Mouse (Mus musculus): ENCODE results near the gene Fbxl3. TPM values are rescaled to one million over a fixed set of nuclear protein-coding genes. Genes with fewer than 3 reads are reported as not detected.

Fbxl3 gene
- polyA plus RNA-seq, 1 experiment from 2014 or later, result 28.5 TPM

DNA sequence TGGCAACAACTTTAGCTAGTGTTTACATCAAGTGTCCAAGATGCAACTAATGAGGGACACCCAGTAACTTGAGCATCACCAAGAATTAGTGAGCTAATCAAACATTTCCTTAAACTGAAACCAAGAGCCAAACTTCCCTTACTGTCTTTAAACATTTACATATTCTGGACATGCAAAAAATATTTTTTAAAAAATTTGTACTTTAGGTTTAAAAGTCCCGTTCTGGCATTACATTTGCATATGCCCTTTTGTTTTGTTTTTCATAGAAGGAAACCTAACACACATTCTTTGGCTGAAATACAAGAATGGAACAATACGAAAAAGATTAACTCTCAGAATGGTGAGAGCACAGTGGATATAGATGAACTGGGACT lies 1.2 kb downstream of the Fbxl3 start:
- Histone ChIP-seq H3K27ac (peak overlapping the region; percentile 100), H3K9me3 (replicated peaks; ENCODE audit: low read length) (no peaks in the 10 kb centered on the region), H3K36me3 (ENCODE audit: insufficient read depth, low read length) (peaks cover 5% of the 10 kb centered on the region), H3K4me2 (ENCODE audit: low read length) (peak overlapping the region; percentile 71), H3K4me3 (replicated peaks; ENCODE audit: low read depth, low read length) (peak overlapping the region; percentile 96), H3K27me3 (ENCODE audit: insufficient read depth, low read length) (no peaks in the 10 kb centered on the region), H3K9ac (ENCODE audit: low read depth, low read length) (peak overlapping the region; percentile 100), H3K4me1 (replicated peaks; ENCODE audit: insufficient read depth, low read length) (peaks cover 3% of the 10 kb centered on the region; the same call in 1 of the 2 replicates)
- ATAC-seq (replicated peaks; ENCODE audit: low FRiP score, low read depth) (no peak), DNase-seq (ENCODE audit: low spot score) (no peak)
- under 1% methylated on average over 2 of the region's 2 CpGs for WGBS
- no peak for TF ChIP-seq CTCF (IDR thresholded peaks at IDR 0.05; ENCODE audit: low read depth)

DNA sequence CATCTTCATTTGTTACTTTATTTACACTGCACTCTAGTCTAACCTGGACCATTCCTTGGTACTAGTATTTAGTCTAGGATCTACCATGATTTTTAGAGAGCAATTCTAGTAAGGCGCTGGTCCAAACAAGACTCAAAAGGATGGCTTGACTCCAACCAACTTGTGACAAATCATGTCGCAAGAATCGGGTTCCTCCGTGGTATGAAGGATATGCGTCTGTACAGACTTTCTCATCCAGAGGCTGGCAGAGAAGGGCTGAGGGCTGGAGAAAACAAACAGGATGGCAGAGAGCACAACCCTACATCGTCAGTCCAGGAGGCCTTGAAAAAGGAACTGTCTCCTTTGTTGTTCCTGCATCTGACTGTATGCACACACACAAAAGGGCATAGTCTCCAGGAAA lies 2.7 kb downstream of the Fbxl3 start:
- TF ChIP-seq CTCF (IDR thresholded peaks at IDR 0.05; ENCODE audit: low read depth), result no peak
- Histone ChIP-seq H3K9me3 (replicated peaks; ENCODE audit: low read length) (no peaks in the 10 kb centered on the region), H3K27ac (no peak overlapping the region), H3K4me1 (replicated peaks; ENCODE audit: insufficient read depth, low read length) (peaks cover 3% of the 10 kb centered on the region; the same call in 1 of the 2 replicates), H3K4me3 (replicated peaks; ENCODE audit: low read depth, low read length) (no peak overlapping the region), H3K36me3 (ENCODE audit: insufficient read depth, low read length) (peaks cover 8% of the 10 kb centered on the region), H3K4me2 (ENCODE audit: low read length) (no peak overlapping the region), H3K9ac (ENCODE audit: low read depth, low read length) (no peak overlapping the region), H3K27me3 (ENCODE audit: insufficient read depth, low read length) (no peaks in the 10 kb centered on the region)
- DNase-seq (ENCODE audit: low spot score) (no peak), ATAC-seq (replicated peaks; ENCODE audit: low FRiP score, low read depth) (no peak)
- 76% methylated on average over 6 of the region's 6 CpGs for WGBS

DNA sequence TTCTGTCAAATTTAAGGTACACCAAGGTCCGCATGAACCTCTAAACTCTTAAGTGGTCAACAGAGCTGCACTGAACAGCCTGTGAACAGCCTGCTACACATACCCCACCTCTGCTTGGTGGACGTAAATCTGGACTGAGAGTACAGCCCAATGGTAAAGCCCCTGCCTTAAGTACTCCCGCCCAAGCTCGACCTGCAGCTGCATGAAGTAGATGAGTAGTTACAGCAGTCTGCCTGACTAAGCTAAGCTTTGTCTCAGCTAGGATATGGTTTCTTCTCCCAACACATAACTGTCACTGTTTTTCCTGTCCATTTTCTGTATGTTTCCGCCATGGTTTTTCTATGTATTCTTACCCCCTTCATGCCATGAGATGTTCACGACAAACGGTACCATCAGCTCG lies 3.5 kb downstream of the Fbxl3 start:
- no peak overlapping the region for H3K9ac ChIP-seq (ENCODE audit: low read depth, low read length)
- 88% methylated on average over 8 of the region's 8 CpGs for WGBS
- no peaks in the 10 kb centered on the region for H3K9me3 ChIP-seq (replicated peaks; ENCODE audit: low read length)
- no peak overlapping the region for H3K4me2 ChIP-seq (ENCODE audit: low read length)
- H3K4me1 ChIP-seq (replicated peaks; ENCODE audit: insufficient read depth, low read length), result peaks cover 3% of the 10 kb centered on the region; the same call in 1 of the 2 replicates
- no peak overlapping the region for H3K27ac ChIP-seq
- no peak overlapping the region for H3K4me3 ChIP-seq (replicated peaks; ENCODE audit: low read depth, low read length)
- H3K27me3 ChIP-seq (ENCODE audit: insufficient read depth, low read length), result no peaks in the 10 kb centered on the region
- peaks cover 11% of the 10 kb centered on the region for H3K36me3 ChIP-seq (ENCODE audit: insufficient read depth, low read length)
- no peak for ATAC-seq (replicated peaks; ENCODE audit: low FRiP score, low read depth)
- no peak for DNase-seq (ENCODE audit: low spot score)
- TF ChIP-seq CTCF (IDR thresholded peaks at IDR 0.05; ENCODE audit: low read depth), result no peak

DNA sequence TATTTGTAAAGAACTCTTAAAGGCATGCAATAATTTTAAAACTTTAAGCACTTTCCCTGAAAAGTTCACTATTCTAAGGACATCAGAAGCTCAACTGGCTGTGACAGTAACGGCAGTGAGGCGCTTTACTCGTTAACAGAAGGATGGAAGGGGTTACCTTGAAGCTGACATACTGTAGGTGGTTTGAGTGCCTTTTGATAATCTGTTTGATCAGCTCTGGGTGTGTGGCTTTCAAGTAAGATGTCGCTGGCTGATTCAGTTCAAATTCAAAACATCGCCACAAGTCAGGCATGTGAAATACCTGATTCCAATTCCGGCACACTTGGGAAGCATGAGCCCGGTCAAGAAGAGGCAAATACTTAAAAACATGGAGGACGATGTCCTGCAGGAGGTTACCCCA lies 4.3 kb downstream of the Fbxl3 start:
- DNase-seq (ENCODE audit: low spot score) (no peak), ATAC-seq (replicated peaks; ENCODE audit: low FRiP score, low read depth) (no peak)
- no peak overlapping the region for H3K27ac ChIP-seq
- WGBS, result 88% methylated on average over 8 of the region's 8 CpGs
- no peak overlapping the region for H3K9ac ChIP-seq (ENCODE audit: low read depth, low read length)
- no peaks in the 10 kb centered on the region for H3K27me3 ChIP-seq (ENCODE audit: insufficient read depth, low read length)
- H3K36me3 ChIP-seq (ENCODE audit: insufficient read depth, low read length), result peaks cover 11% of the 10 kb centered on the region
- no peak overlapping the region for H3K4me3 ChIP-seq (replicated peaks; ENCODE audit: low read depth, low read length)
- H3K4me1 ChIP-seq (replicated peaks; ENCODE audit: insufficient read depth, low read length), result peaks cover 3% of the 10 kb centered on the region; the same call in 1 of the 2 replicates
- TF ChIP-seq CTCF (IDR thresholded peaks at IDR 0.05; ENCODE audit: low read depth), result no peak
- H3K4me2 ChIP-seq (ENCODE audit: low read length), result no peak overlapping the region
- H3K9me3 ChIP-seq (replicated peaks; ENCODE audit: low read length), result no peaks in the 10 kb centered on the region

DNA sequence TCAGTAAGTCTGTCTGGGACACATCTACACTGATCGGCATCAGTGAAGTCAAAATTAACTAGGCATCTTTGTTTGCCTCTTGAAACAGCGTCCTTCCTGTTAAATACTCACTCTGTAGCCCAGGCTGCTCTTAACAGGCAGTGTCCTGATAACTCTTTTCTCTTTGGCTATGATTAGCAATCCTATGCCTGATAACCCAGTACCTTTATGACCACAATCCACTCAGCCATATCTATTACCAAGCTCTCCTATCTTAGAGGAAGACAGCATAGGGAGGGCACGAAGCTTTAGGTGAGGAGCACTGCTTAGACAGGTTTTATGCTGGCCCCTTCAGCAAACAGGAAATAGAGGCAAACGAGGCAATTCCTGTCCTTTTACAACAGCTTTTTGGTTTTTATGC lies 5.7 kb downstream of the Fbxl3 start:
- Histone ChIP-seq H3K4me3 (replicated peaks; ENCODE audit: low read depth, low read length) (no peak overlapping the region), H3K4me2 (ENCODE audit: low read length) (no peak overlapping the region), H3K9me3 (replicated peaks; ENCODE audit: low read length) (no peaks in the 10 kb centered on the region), H3K9ac (ENCODE audit: low read depth, low read length) (no peak overlapping the region), H3K27me3 (ENCODE audit: insufficient read depth, low read length) (no peaks in the 10 kb centered on the region), H3K27ac (no peak overlapping the region), H3K4me1 (replicated peaks; ENCODE audit: insufficient read depth, low read length) (peaks cover 3% of the 10 kb centered on the region; the same call in 1 of the 2 replicates), H3K36me3 (ENCODE audit: insufficient read depth, low read length) (peaks cover 20% of the 10 kb centered on the region)
- DNase-seq (ENCODE audit: low spot score), result no peak
- 59% methylated on average over 4 of the region's 4 CpGs for WGBS
- no peak for ATAC-seq (replicated peaks; ENCODE audit: low FRiP score, low read depth)
- no peak for TF ChIP-seq CTCF (IDR thresholded peaks at IDR 0.05; ENCODE audit: low read depth)

DNA sequence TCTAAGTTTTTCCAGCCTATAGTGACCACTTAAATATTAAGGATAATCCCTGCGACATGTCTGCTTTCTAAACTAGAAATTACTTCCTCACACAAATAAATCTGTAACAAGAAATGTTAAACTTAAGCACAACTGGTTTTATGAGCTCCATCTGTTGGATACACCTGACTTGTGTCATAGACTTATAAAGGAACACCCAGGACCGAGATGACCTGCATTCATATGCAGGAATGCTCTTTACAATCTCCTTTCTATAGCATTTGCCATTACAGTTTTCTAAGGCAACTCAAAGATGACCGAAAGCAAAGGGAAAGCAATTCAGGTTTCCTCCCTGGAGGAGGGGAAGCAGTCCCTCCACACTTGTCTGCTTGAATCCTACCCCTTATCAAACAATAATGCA lies 6.1 kb downstream of the Fbxl3 start:
- DNase-seq (ENCODE audit: low spot score), result no peak
- Histone ChIP-seq H3K4me1 (replicated peaks; ENCODE audit: insufficient read depth, low read length) (peaks cover 3% of the 10 kb centered on the region; the same call in 1 of the 2 replicates), H3K4me3 (replicated peaks; ENCODE audit: low read depth, low read length) (no peak overlapping the region), H3K4me2 (ENCODE audit: low read length) (no peak overlapping the region), H3K9me3 (replicated peaks; ENCODE audit: low read length) (no peaks in the 10 kb centered on the region), H3K9ac (ENCODE audit: low read depth, low read length) (no peak overlapping the region), H3K36me3 (ENCODE audit: insufficient read depth, low read length) (peaks cover 23% of the 10 kb centered on the region), H3K27me3 (ENCODE audit: insufficient read depth, low read length) (no peaks in the 10 kb centered on the region), H3K27ac (no peak overlapping the region)
- no peak for ATAC-seq (replicated peaks; ENCODE audit: low FRiP score, low read depth)
- no peak for TF ChIP-seq CTCF (IDR thresholded peaks at IDR 0.05; ENCODE audit: low read depth)
- 72% methylated on average over 3 of the region's 3 CpGs for WGBS

DNA sequence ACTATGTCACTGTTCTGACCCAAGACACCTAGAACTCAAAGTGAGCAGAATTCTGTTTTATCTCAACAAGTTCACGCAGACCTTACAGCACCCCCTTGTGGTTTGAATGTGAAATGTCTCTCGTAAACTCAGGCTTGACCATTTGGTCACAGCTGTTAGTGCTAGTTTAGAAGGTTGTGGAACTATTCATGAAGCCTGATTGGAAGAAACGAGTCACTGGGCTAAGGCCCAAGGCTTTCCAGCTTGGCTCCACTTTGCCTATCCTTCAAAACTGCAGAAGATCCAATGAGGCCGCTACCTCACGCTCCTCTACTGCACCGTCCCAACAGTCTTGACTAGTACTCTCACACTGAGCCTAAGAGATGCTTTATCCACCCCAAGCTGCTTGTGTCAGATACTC lies 10.7 kb downstream of the Fbxl3 start:
- Histone ChIP-seq H3K9ac (ENCODE audit: low read depth, low read length) (no peak overlapping the region), H3K4me3 (replicated peaks; ENCODE audit: low read depth, low read length) (no peak overlapping the region), H3K9me3 (replicated peaks; ENCODE audit: low read length) (no peaks in the 10 kb centered on the region), H3K4me2 (ENCODE audit: low read length) (no peak overlapping the region), H3K27ac (no peak overlapping the region), H3K36me3 (ENCODE audit: insufficient read depth, low read length) (peaks cover 39% of the 10 kb centered on the region), H3K4me1 (replicated peaks; ENCODE audit: insufficient read depth, low read length) (no peaks in the 10 kb centered on the region; the same call in 1 of the 2 replicates), H3K27me3 (ENCODE audit: insufficient read depth, low read length) (no peaks in the 10 kb centered on the region)
- TF ChIP-seq CTCF (IDR thresholded peaks at IDR 0.05; ENCODE audit: low read depth), result peak; percentile 77
- DNase-seq (ENCODE audit: low spot score) (peak; percentile 68), ATAC-seq (replicated peaks; ENCODE audit: low FRiP score, low read depth) (no peak)
- 75% methylated on average over 6 of the region's 6 CpGs for WGBS
